Mouse (Mus musculus): Measurements from ENCODE around the gene Ifitm6.
"Not testable (repeated sequence)": the region's sequence is repeated elsewhere in the genome, so short reads cannot be mapped to it uniquely, and the experiment has no call there.

DNA sequence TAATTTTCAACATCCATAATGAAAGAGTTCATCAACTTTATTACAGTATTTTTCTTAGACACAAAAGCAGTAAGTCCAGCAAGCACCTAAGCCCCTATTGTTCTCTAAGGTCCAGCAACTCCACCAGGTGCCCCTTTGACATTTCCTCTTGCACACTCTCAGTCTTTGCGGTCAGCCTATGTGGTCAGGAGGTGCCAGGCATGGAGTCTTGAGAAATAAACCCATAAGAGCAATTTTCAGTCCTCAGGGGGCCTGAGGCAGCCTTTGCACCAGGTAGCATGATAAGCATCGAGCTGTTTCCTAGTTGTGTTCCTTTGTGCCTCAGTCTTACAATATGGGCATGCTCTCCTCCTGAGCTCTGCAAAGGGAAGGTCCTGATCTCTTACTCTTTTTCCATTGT lies 18.9 kb upstream of the Ifitm6 start:
- not testable (repeated sequence) for TF ChIP-seq CTCF (conservative IDR thresholded peaks at IDR 0.05; ENCODE audit: low read length); NANOG (IDR thresholded peaks at IDR 0.05; ENCODE audit: borderline replicate concordance, low read length); POU5F1 (IDR thresholded peaks at IDR 0.05; ENCODE audit: borderline replicate concordance, low read length)

All from E14TG2a.4 (cell line).